In genomic region chr5:36811413-36811812, GRCm38 (mm10) we compare ENCODE assay signal across 9 mouse cellular contexts. TPM values are rescaled to one million over a fixed set of nuclear protein-coding genes. Genes with fewer than 3 reads are reported as not detected.
DNase-seq lines count a peak whose midpoint lies in the region; ATAC-seq and TF ChIP-seq lines count a peak whose summit lies in the region.
"Had no signal": no experiment of that assay in that cellular context is flagged by ENCODE, and none has a peak within 500 bp of the region (broad histone marks: within the 10 kb centered on the region; RNA-seq: fewer than 3 reads in every experiment).

No protein-coding gene starts in this region.

- H3K9me3 ChIP-seq in embryonic facial prominence, embryonic 14.5 days (ENCODE audit: control insufficient read depth, low read length), result no peaks in the 10 kb centered on the region
- H3K9me3 ChIP-seq: embryonic facial prominence, embryonic 12.5 days had no signal

- 35% methylated on average over 3 of the region's 3 CpGs for WGBS in bone marrow, adult 2 months
- whole genome bisulfite sequencing in embryonic facial prominence, embryonic 14.5 days, result 28% methylated on average over 3 of the region's 3 CpGs

- peak; percentile 35 to 81 for DNase-seq in layer of hippocampus, adult 18-20 months (ENCODE audit: low spot score in 2 of 2)
- DNase-seq in layer of hippocampus, adult 9-10 months (ENCODE audit: low spot score), result no peak
- peak; percentile 62 for DNase-seq in embryonic facial prominence, embryonic 14.5 days (ENCODE audit: low spot score)
- DNase-seq in heart, postnatal 36 days, result peak; percentile 61 to 68
- peak; percentile 54 to 55 for DNase-seq in layer of hippocampus, postnatal 14 days (ENCODE audit: low spot score in 2 of 2)
- DNase-seq in mesoderm, embryonic 11.5 days (ENCODE audit: low read depth, low spot score), result peak; percentile 82
- DNase-seq in spleen, adult 12 weeks (ENCODE audit: low spot score), result peak; percentile 26

- no peaks in the 10 kb centered on the region for H3K27me3 ChIP-seq in embryonic facial prominence, embryonic 14.5 days (replicated peaks; ENCODE audit: control insufficient read depth, insufficient read depth, low read length)
- H3K27me3 ChIP-seq: embryonic facial prominence, embryonic 12.5 days had no signal

- peak; percentile 94 for TF ChIP-seq CTCF in bone marrow, adult 2 months (IDR thresholded peaks at IDR 0.05; ENCODE audit: control insufficient read depth, insufficient read depth, low read length)

- no peak for TF ChIP-seq POLR2A in bone marrow, adult 2 months (IDR thresholded peaks at IDR 0.05; ENCODE audit: borderline replicate concordance, control insufficient read depth, low read depth, low read length)

- no peaks in the 10 kb centered on the region for H3K36me3 ChIP-seq in embryonic facial prominence, embryonic 14.5 days (ENCODE audit: control insufficient read depth, insufficient read depth, low read length)
- H3K36me3 ChIP-seq: embryonic facial prominence, embryonic 12.5 days had no signal

- no peak overlapping the region for H3K27ac ChIP-seq in bone marrow, adult 2 months (ENCODE audit: control insufficient read depth, insufficient read depth, low read depth, low read length, poor library complexity)
- no peak overlapping the region for H3K27ac ChIP-seq in embryonic facial prominence, embryonic 14.5 days (replicated peaks; ENCODE audit: low read depth, low read length)
- H3K27ac ChIP-seq: embryonic facial prominence, embryonic 12.5 days had no signal

- no peak overlapping the region for H3K9ac ChIP-seq in embryonic facial prominence, embryonic 14.5 days (ENCODE audit: low read depth, low read length)
- H3K9ac ChIP-seq: embryonic facial prominence, embryonic 12.5 days had no signal

- no peak overlapping the region for H3K4me2 ChIP-seq in embryonic facial prominence, embryonic 14.5 days (ENCODE audit: low read depth, low read length)
- H3K4me2 ChIP-seq: embryonic facial prominence, embryonic 12.5 days had no signal

- ATAC-seq in embryonic facial prominence, embryonic 14.5 days (ENCODE audit: low read depth), result peak; percentile 38; the same call in 1 of the 2 replicates

- intact Hi-C loops in heart, postnatal 36 days (cut with DNase I), result no loop called here

- no peak overlapping the region for H3K4me3 ChIP-seq in bone marrow, adult 2 months (replicated peaks; ENCODE audit: control insufficient read depth, low read depth, low read length)
- no peak overlapping the region for H3K4me3 ChIP-seq in embryonic facial prominence, embryonic 14.5 days (ENCODE audit: low read depth, low read length)
- H3K4me3 ChIP-seq: embryonic facial prominence, embryonic 12.5 days had no signal

- peaks cover 3% of the 10 kb centered on the region for H3K4me1 ChIP-seq in bone marrow, adult 2 months (ENCODE audit: control insufficient read depth, insufficient read depth, low read length)
- H3K4me1 ChIP-seq in embryonic facial prominence, embryonic 14.5 days (ENCODE audit: control insufficient read depth, insufficient read depth, low read length), result no peaks in the 10 kb centered on the region
- H3K4me1 ChIP-seq: embryonic facial prominence, embryonic 12.5 days had no signal

RNA-seq across cellular contexts. Expression of gene Mrfap1, which starts 14.8 kb away (rescaled TPM):
- total RNA-seq in layer of hippocampus, adult 18-20 months (2021), result 100 to 1,000 TPM; 581 to 596 TPM
- 122 and 153 TPM in 2 replicates for polyA plus RNA-seq in bone marrow, adult 2 months (2011; ENCODE audit: insufficient read depth, insufficient read length, low replicate concordance, missing spikeins)
- 582 TPM in 2 replicates for polyA plus RNA-seq in embryonic facial prominence, embryonic 14.5 days (2014; fragmentation: Nextera tagmentation; extraction: Ambion mirVana)
- 100 to 1,000 TPM; 272 to 283 TPM for total RNA-seq in heart, postnatal 36 days (2021)
- 100 to 1,000 TPM; 537 to 543 TPM for total RNA-seq in layer of hippocampus, postnatal 14 days (2021)

RNA-seq across cellular contexts. Expression of gene Man2b2, which starts 19.0 kb away (rescaled TPM):
- 10 to 100 TPM; 28.9 to 31.0 TPM for total RNA-seq in layer of hippocampus, adult 18-20 months (2021)
- polyA plus RNA-seq in bone marrow, adult 2 months (2011; ENCODE audit: insufficient read depth, insufficient read length, low replicate concordance, missing spikeins), result 7.0 and 16.5 TPM in 2 replicates
- polyA plus RNA-seq in embryonic facial prominence, embryonic 14.5 days (2014; fragmentation: Nextera tagmentation; extraction: Ambion mirVana), result 22.2 and 24.2 TPM in 2 replicates
- total RNA-seq in heart, postnatal 36 days (2021), result 10 to 100 TPM; 17.8 to 20.0 TPM
- total RNA-seq in layer of hippocampus, postnatal 14 days (2021), result 10 to 100 TPM; 19.6 to 20.1 TPM

RNA-seq across cellular contexts. Expression of gene Ppp2r2c, which starts 56.9 kb away (rescaled TPM):
- 100 to 1,000 TPM; 383 to 399 TPM for total RNA-seq in layer of hippocampus, adult 18-20 months (2021)
- 0.60 TPM in 1 of 2 replicates, not detected in the other for polyA plus RNA-seq in bone marrow, adult 2 months (2011; ENCODE audit: insufficient read depth, insufficient read length, low replicate concordance, missing spikeins)
- polyA plus RNA-seq in embryonic facial prominence, embryonic 14.5 days (2014; fragmentation: Nextera tagmentation; extraction: Ambion mirVana), result 2.9 and 3.1 TPM in 2 replicates
- total RNA-seq in heart, postnatal 36 days (2021), result under 1 TPM; 0.08 to 0.28 TPM
- 100 to 1,000 TPM; 355 to 364 TPM for total RNA-seq in layer of hippocampus, postnatal 14 days (2021)

Comparison
In these comparisons a context has a peak if more than half of its experiments do, and no peak if none do; other contexts are left out.
1. RNA of gene Ppp2r2c, which starts 56.9 kb away (total RNA-seq): 383 to 399 TPM in layer of hippocampus, adult 18-20 months and 355 to 364 TPM in layer of hippocampus, postnatal 14 days; 0.08 to 0.28 TPM in heart, postnatal 36 days; every median in the first group is over 100 times any median in the second.